Comparison of ENCODE assay signal across 8 mouse cellular contexts in genomic region chr1:164247442-164247841, GRCm38 (mm10). TPM values are rescaled to one million over a fixed set of nuclear protein-coding genes. Genes with fewer than 3 reads are reported as not detected.
A peak's percentile ranks its signal among the peaks of the same experiment; 100 is the strongest.
DNase-seq lines count a peak whose midpoint lies in the region; ATAC-seq lines count a peak whose summit lies in the region.

No protein-coding gene starts in this region.

- peak overlapping the region; percentile 90; the same call in 1 of the 2 replicates for H3K27ac ChIP-seq in heart, embryonic 11.5 days (ENCODE audit: low read depth, low read length)
- H3K27ac ChIP-seq in hindbrain, embryonic 10.5 days: peak overlapping the region; percentile 91
- H3K27ac ChIP-seq in midbrain, embryonic 10.5 days (replicated peaks): peak overlapping the region; percentile 89

- no peaks in the 10 kb centered on the region for H3K36me3 ChIP-seq in heart, embryonic 11.5 days (ENCODE audit: control insufficient read depth, insufficient read depth, low read length)
- no peaks in the 10 kb centered on the region for H3K36me3 ChIP-seq in hindbrain, embryonic 10.5 days
- H3K36me3 ChIP-seq in midbrain, embryonic 10.5 days: no peaks in the 10 kb centered on the region

- WGBS in heart, embryonic 11.5 days (ENCODE audit: insufficient replicate concordance): 42% methylated on average over 8 of the region's 8 CpGs
- 31% methylated on average over 8 of the region's 8 CpGs for WGBS in hindbrain, embryonic 10.5 days
- WGBS in midbrain, embryonic 10.5 days: 36% methylated on average over 8 of the region's 8 CpGs

- H3K9me3 ChIP-seq in heart, embryonic 11.5 days (replicated peaks; ENCODE audit: control insufficient read depth, low read length): no peaks in the 10 kb centered on the region
- H3K9me3 ChIP-seq in hindbrain, embryonic 10.5 days: no peaks in the 10 kb centered on the region
- H3K9me3 ChIP-seq in midbrain, embryonic 10.5 days (replicated peaks): no peaks in the 10 kb centered on the region

- peak overlapping the region; percentile 63 for H3K4me2 ChIP-seq in heart, embryonic 11.5 days

- DNase-seq in heart, postnatal 14 days: no peak
- DNase-seq in MEL-GATA-1-ER (ENCODE audit: extremely low read depth, low read depth): peak; percentile 7
- no peak for DNase-seq in hindbrain, embryonic 10.5 days (ENCODE audit: low spot score)
- no peak for DNase-seq in midbrain, embryonic 10.5 days (ENCODE audit: low spot score)
- no peak for DNase-seq in gastrocnemius, adult 18-20 months (ENCODE audit: low spot score)
- DNase-seq in frontal cortex, postnatal 10 days (ENCODE audit: low spot score in 2 of 2): no peak

- H3K4me3 ChIP-seq in heart, embryonic 11.5 days (ENCODE audit: low read depth, low read length): peak overlapping the region; percentile 79; the same call in 1 of the 2 replicates
- H3K4me3 ChIP-seq in hindbrain, embryonic 10.5 days: peak overlapping the region; percentile 77
- peak overlapping the region; percentile 80 for H3K4me3 ChIP-seq in midbrain, embryonic 10.5 days

- H3K27me3 ChIP-seq in heart, embryonic 11.5 days (ENCODE audit: control insufficient read depth, insufficient read depth, low read length): no peaks in the 10 kb centered on the region
- H3K27me3 ChIP-seq in hindbrain, embryonic 10.5 days (ENCODE audit: insufficient read depth, poor library complexity, severe bottlenecking): peaks cover 19% of the 10 kb centered on the region
- H3K27me3 ChIP-seq in midbrain, embryonic 10.5 days (ENCODE audit: low read depth, poor library complexity, severe bottlenecking): peaks cover 30% of the 10 kb centered on the region

- no peak for ATAC-seq in heart, embryonic 11.5 days (replicated peaks; ENCODE audit: insufficient number of reproducible peaks, low FRiP score, low TSS enrichment)
- no peak for ATAC-seq in frontal cortex, adult (ENCODE audit: low TSS enrichment)

- H3K9ac ChIP-seq in heart, embryonic 11.5 days (ENCODE audit: low read depth, low read length): peak overlapping the region; percentile 75

- H3K4me1 ChIP-seq in heart, embryonic 11.5 days (ENCODE audit: control insufficient read depth, insufficient read depth, low read length): peaks cover 15% of the 10 kb centered on the region
- peaks cover 42% of the 10 kb centered on the region for H3K4me1 ChIP-seq in hindbrain, embryonic 10.5 days (replicated peaks)
- peaks cover 41% of the 10 kb centered on the region for H3K4me1 ChIP-seq in midbrain, embryonic 10.5 days

- intact Hi-C loops in heart, postnatal 14 days (cut with DNase I): no loop called here

RNA-seq across cellular contexts. Expression of gene Slc19a2, which starts 1.4 kb away (rescaled TPM):
- 8.9 TPM in 2 replicates for polyA plus RNA-seq in heart, embryonic 11.5 days (2014; fragmentation: Nextera tagmentation; extraction: Ambion mirVana)
- 1 to 10 TPM; 6.5 to 7.2 TPM for total RNA-seq in heart, postnatal 14 days (2021)
- 8.2 and 12.5 TPM in 2 replicates for polyA plus RNA-seq in hindbrain, embryonic 10.5 days (2016; fragmentation: Nextera tagmentation; extraction: Ambion mirVana)
- 11.1 and 12.0 TPM in 2 replicates for polyA plus RNA-seq in midbrain, embryonic 10.5 days (2016; fragmentation: Nextera tagmentation; extraction: Ambion mirVana)
- total RNA-seq in gastrocnemius, adult 18-20 months (2021): 1 to 10 TPM; 1.9 to 3.0 TPM

RNA-seq across cellular contexts. Expression of gene Ccdc181, which starts 27.9 kb away (rescaled TPM):
- 8.4 and 9.9 TPM in 2 replicates for polyA plus RNA-seq in heart, embryonic 11.5 days (2014; fragmentation: Nextera tagmentation; extraction: Ambion mirVana)
- total RNA-seq in heart, postnatal 14 days (2021): 1 to 10 TPM; 5.9 to 7.4 TPM
- 11.2 and 12.2 TPM in 2 replicates for polyA plus RNA-seq in hindbrain, embryonic 10.5 days (2016; fragmentation: Nextera tagmentation; extraction: Ambion mirVana)
- polyA plus RNA-seq in midbrain, embryonic 10.5 days (2016; fragmentation: Nextera tagmentation; extraction: Ambion mirVana): 11.5 and 14.5 TPM in 2 replicates
- 10 to 100 TPM; 12.3 to 13.5 TPM for total RNA-seq in gastrocnemius, adult 18-20 months (2021)

RNA-seq across cellular contexts. Expression of gene Nme7, which starts 56.5 kb away (rescaled TPM):
- 22.0 and 22.2 TPM in 2 replicates for polyA plus RNA-seq in heart, embryonic 11.5 days (2014; fragmentation: Nextera tagmentation; extraction: Ambion mirVana)
- 1 to 10 TPM; 4.0 to 4.8 TPM for total RNA-seq in heart, postnatal 14 days (2021)
- polyA plus RNA-seq in hindbrain, embryonic 10.5 days (2016; fragmentation: Nextera tagmentation; extraction: Ambion mirVana): 30.7 and 31.8 TPM in 2 replicates
- polyA plus RNA-seq in midbrain, embryonic 10.5 days (2016; fragmentation: Nextera tagmentation; extraction: Ambion mirVana): 32.2 and 36.3 TPM in 2 replicates
- 1 to 10 TPM; 1.3 to 1.7 TPM for total RNA-seq in gastrocnemius, adult 18-20 months (2021)

RNA-seq across cellular contexts. Expression of gene Blzf1, which starts 59.8 kb away (rescaled TPM):
- 25.8 and 30.1 TPM in 2 replicates for polyA plus RNA-seq in heart, embryonic 11.5 days (2014; fragmentation: Nextera tagmentation; extraction: Ambion mirVana)
- total RNA-seq in heart, postnatal 14 days (2021): 10 to 100 TPM; 23.0 to 27.3 TPM
- 26.2 and 26.4 TPM in 2 replicates for polyA plus RNA-seq in hindbrain, embryonic 10.5 days (2016; fragmentation: Nextera tagmentation; extraction: Ambion mirVana)
- polyA plus RNA-seq in midbrain, embryonic 10.5 days (2016; fragmentation: Nextera tagmentation; extraction: Ambion mirVana): 26.0 and 27.2 TPM in 2 replicates
- total RNA-seq in gastrocnemius, adult 18-20 months (2021): 10 to 100 TPM; 24.1 to 25.6 TPM
